Mouse (Mus musculus): ENCODE data around the gene Olfr1458. TPM values are rescaled to one million over a fixed set of nuclear protein-coding genes. Genes with fewer than 3 reads are reported as not detected.

Gene Olfr1458
- not detected in 2 replicates for total RNA-seq (2012; rRNA removed)

DNA sequence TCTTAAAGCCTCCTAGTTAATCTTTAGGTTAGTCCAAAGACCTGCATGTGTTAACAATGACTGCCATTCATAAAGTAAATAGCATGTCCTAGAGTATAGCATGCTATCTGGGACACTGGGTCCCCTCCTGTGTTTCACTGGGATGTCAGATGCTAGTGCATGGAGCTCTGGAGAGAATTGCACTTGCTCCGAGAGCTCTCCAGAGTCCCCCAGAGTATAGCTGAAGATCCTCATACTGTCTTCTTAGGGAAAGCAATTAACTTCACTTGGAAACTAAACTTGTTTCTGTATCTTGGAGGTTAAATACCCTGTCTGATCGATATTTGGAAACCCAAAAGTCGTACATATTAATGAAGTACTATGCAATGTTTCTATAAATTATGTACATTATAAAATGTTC lies at the start of gene Olfr1458:
Gene Olfr1458 (minus strand): TSS at position 101 of the 400 bp plus-strand sequence.
- no peak for TF ChIP-seq ZC3H11A (IDR thresholded peaks at IDR 0.05; ENCODE audit: borderline replicate concordance, low read depth, low read length)
- TF ChIP-seq CHD2 (IDR thresholded peaks at IDR 0.05; ENCODE audit: low read depth, low read length): no peak
- no peak for TF ChIP-seq MAFK (IDR thresholded peaks at IDR 0.05; ENCODE audit: insufficient read depth, low read depth, low read length)
- no peak within 1 kb of the TSS for H3K4me3 ChIP-seq (ENCODE audit: insufficient read depth in 1 of 2, low read depth in 1 of 2, low read length in 2 of 2, poor library complexity in 1 of 2, severe bottlenecking in 1 of 2)
- DNase-seq (ENCODE audit: low read depth, low spot score): no peak
- H3K4me1 ChIP-seq (ENCODE audit: control insufficient read depth in 2 of 2, insufficient read depth in 2 of 2, low read length in 2 of 2, poor library complexity in 1 of 2): no peaks in the 10 kb centered on the region
- H3K9ac ChIP-seq (ENCODE audit: insufficient read depth, low read depth, low read length, poor library complexity, severe bottlenecking): no peak within 1 kb of the TSS
- H3K9me3 ChIP-seq (ENCODE audit: control insufficient read depth, insufficient read depth, low read depth, low read length): no peaks in the 10 kb centered on the region
- no peak within 1 kb of the TSS for H3K27ac ChIP-seq (ENCODE audit: insufficient read depth, low read depth, low read length, poor library complexity, severe bottlenecking)
- no peaks in the 10 kb centered on the region for H3K36me3 ChIP-seq (ENCODE audit: control insufficient read depth, insufficient read depth, low read length, poor library complexity, severe bottlenecking)
- in situ Hi-C loops (cut with MboI; ENCODE audit: low sequenced_read_pairs in 2 of 2, unreplicated experiment in 2 of 2): no loop called here

DNA sequence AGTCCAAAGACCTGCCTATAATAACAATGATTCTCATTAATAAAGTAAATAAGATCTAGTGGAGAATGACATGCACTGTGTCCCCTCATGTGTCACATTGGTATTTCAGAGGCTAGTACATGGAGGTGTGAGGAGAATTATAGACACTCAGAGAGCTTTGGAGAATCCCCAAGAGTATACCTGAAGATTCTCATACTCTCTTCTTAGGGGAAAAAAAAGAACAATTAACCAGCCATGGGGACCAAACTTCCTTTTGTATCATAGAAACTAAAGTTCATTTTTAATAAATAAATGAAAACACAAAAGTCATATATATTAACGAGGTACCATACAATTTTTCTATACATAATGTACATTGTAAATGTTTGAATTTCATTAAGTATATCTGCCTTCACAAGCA lies 42.9 kb upstream of the Olfr1458 start, which contains the start of gene Olfr1459:
Gene Olfr1459 (minus strand): TSS at position 101 of the 400 bp plus-strand sequence.
- TF ChIP-seq MAFK (IDR thresholded peaks at IDR 0.05; ENCODE audit: insufficient read depth, low read depth, low read length) (no peak), CHD2 (IDR thresholded peaks at IDR 0.05; ENCODE audit: low read depth, low read length) (no peak), ZC3H11A (IDR thresholded peaks at IDR 0.05; ENCODE audit: borderline replicate concordance, low read depth, low read length) (no peak), ZNF384 (IDR thresholded peaks at IDR 0.05; ENCODE audit: low read depth, low read length) (no peak), HCFC1 (IDR thresholded peaks at IDR 0.05; ENCODE audit: borderline replicate concordance, insufficient read depth, low read length) (no peak)
- Histone ChIP-seq H3K36me3 (ENCODE audit: control insufficient read depth, insufficient read depth, low read length, poor library complexity, severe bottlenecking) (no peaks in the 10 kb centered on the region), H3K27ac (ENCODE audit: insufficient read depth, low read depth, low read length, poor library complexity, severe bottlenecking) (no peak within 1 kb of the TSS), H3K4me3 (ENCODE audit: insufficient read depth in 1 of 2, low read depth in 1 of 2, low read length in 2 of 2, poor library complexity in 1 of 2, severe bottlenecking in 1 of 2) (no peak within 1 kb of the TSS), H3K9me3 (ENCODE audit: control insufficient read depth, insufficient read depth, low read depth, low read length) (no peaks in the 10 kb centered on the region), H3K4me1 (ENCODE audit: control insufficient read depth in 2 of 2, insufficient read depth in 2 of 2, low read length in 2 of 2, poor library complexity in 1 of 2) (no peaks in the 10 kb centered on the region), H3K9ac (ENCODE audit: insufficient read depth, low read depth, low read length, poor library complexity, severe bottlenecking) (no peak within 1 kb of the TSS)
- DNase-seq (ENCODE audit: low read depth, low spot score): no peak
- in situ Hi-C loops (cut with MboI; ENCODE audit: low sequenced_read_pairs in 2 of 2, unreplicated experiment in 2 of 2): no loop called here

DNA sequence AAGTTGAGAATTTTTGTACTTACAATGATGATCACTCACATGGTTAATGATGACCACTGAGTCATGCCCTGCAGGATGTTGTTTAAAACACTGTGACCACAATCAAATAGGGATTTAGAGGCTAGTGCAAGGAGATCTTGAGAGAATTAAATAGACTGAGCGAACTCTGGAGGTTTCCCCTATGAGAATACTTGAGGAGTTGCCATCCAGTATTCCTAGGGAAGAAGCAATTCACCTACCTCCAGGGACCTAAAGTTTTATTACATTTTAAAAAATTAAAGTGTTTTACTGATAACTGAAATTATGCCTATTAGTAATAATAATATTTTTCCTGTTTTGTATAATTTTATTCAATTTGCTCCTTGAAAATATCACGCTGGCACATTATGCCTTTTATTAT lies 8.8 kb downstream of the Olfr1458 start, which contains the start of gene Olfr1457:
Gene Olfr1457 (minus strand): TSS at position 101 of the 400 bp plus-strand sequence.
- no peak for DNase-seq (ENCODE audit: low read depth, low spot score)
- in situ Hi-C loops (cut with MboI; ENCODE audit: low sequenced_read_pairs in 2 of 2, unreplicated experiment in 2 of 2): no loop called here
- H3K36me3 ChIP-seq (ENCODE audit: control insufficient read depth, insufficient read depth, low read length, poor library complexity, severe bottlenecking): no peaks in the 10 kb centered on the region

DNA sequence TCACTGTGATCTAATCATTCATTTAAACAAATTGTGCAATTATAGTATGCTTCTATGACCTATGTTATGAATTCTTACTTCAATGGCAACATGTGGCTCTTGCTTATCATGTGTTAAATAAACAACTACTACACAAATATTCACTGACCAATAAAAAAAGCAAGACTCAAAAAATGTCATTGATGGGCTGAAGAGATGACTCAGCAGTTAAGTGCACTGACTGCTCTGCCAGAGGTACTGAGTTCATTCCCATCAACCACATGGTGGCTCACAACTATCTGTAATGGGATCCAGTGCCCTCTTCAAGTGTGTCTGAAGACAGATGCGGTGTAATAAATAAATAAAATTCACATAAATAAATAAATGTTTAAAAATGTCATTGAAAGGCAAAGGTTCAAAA lies 12.7 kb downstream of the Olfr1458 start:
- no peaks in the 10 kb centered on the region for H3K9me3 ChIP-seq (ENCODE audit: control insufficient read depth, insufficient read depth, low read depth, low read length)
- no peak overlapping the region for H3K4me3 ChIP-seq (ENCODE audit: insufficient read depth in 1 of 2, low read depth in 1 of 2, low read length in 2 of 2, poor library complexity in 1 of 2, severe bottlenecking in 1 of 2)
- no peaks in the 10 kb centered on the region for H3K4me1 ChIP-seq (ENCODE audit: control insufficient read depth in 2 of 2, insufficient read depth in 2 of 2, low read length in 2 of 2, poor library complexity in 1 of 2)
- no peak for TF ChIP-seq ZNF384 (IDR thresholded peaks at IDR 0.05; ENCODE audit: low read depth, low read length)
- peak; percentile 54; the same call in 1 of the 2 replicates for TF ChIP-seq MAFK (IDR thresholded peaks at IDR 0.05; ENCODE audit: insufficient read depth, low read depth, low read length)
- no peak for TF ChIP-seq ZC3H11A (IDR thresholded peaks at IDR 0.05; ENCODE audit: borderline replicate concordance, low read depth, low read length)
- no peak overlapping the region for H3K27ac ChIP-seq (ENCODE audit: insufficient read depth, low read depth, low read length, poor library complexity, severe bottlenecking)
- in situ Hi-C loops (cut with MboI; ENCODE audit: low sequenced_read_pairs in 2 of 2, unreplicated experiment in 2 of 2): no loop called here
- H3K9ac ChIP-seq (ENCODE audit: insufficient read depth, low read depth, low read length, poor library complexity, severe bottlenecking): no peak overlapping the region
- no peaks in the 10 kb centered on the region for H3K36me3 ChIP-seq (ENCODE audit: control insufficient read depth, insufficient read depth, low read length, poor library complexity, severe bottlenecking)
- DNase-seq (ENCODE audit: low read depth, low spot score): no peak

More for the DNA sequence above, 8.8 kb downstream of the Olfr1458 start, which contains the start of gene Olfr1457:
- no peak within 1 kb of the TSS for H3K4me3 ChIP-seq (ENCODE audit: insufficient read depth in 1 of 2, low read depth in 1 of 2, low read length in 2 of 2, poor library complexity in 1 of 2, severe bottlenecking in 1 of 2)
- no peaks in the 10 kb centered on the region for H3K9me3 ChIP-seq (ENCODE audit: control insufficient read depth, insufficient read depth, low read depth, low read length)
- H3K4me1 ChIP-seq (ENCODE audit: control insufficient read depth in 2 of 2, insufficient read depth in 2 of 2, low read length in 2 of 2, poor library complexity in 1 of 2): no peaks in the 10 kb centered on the region
- H3K27ac ChIP-seq (ENCODE audit: insufficient read depth, low read depth, low read length, poor library complexity, severe bottlenecking): no peak within 1 kb of the TSS
- TF ChIP-seq CHD2 (IDR thresholded peaks at IDR 0.05; ENCODE audit: low read depth, low read length) (no peak), HCFC1 (IDR thresholded peaks at IDR 0.05; ENCODE audit: borderline replicate concordance, insufficient read depth, low read length) (no peak), MAFK (IDR thresholded peaks at IDR 0.05; ENCODE audit: insufficient read depth, low read depth, low read length) (no peak), ZC3H11A (IDR thresholded peaks at IDR 0.05; ENCODE audit: borderline replicate concordance, low read depth, low read length) (no peak), ZNF384 (IDR thresholded peaks at IDR 0.05; ENCODE audit: low read depth, low read length) (no peak)
- H3K9ac ChIP-seq (ENCODE audit: insufficient read depth, low read depth, low read length, poor library complexity, severe bottlenecking): no peak within 1 kb of the TSS

DNA sequence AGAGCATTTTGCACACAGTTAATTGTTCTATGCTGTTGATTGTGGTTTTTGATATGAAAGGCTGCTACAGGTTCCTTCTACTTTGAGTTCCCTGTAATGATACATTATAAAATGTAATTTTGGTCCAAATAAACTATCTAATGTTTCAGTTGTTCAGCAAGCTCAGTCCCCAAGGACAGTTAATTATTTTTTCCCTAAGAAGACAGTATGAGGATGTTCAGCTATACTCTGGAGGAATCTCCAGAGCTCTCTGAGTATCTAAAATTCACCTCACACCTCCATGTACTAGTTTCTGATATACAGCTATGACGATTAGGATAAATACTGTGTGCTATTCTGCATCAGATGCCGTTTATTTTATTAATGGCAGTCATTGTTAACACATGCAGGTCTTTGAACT lies 46.3 kb downstream of the Olfr1458 start, which contains the start of gene Olfr1454:
Gene Olfr1454 (plus strand): TSS at position 301 of the 400 bp plus-strand sequence.
- no peak within 1 kb of the TSS for H3K4me3 ChIP-seq (ENCODE audit: insufficient read depth in 1 of 2, low read depth in 1 of 2, low read length in 2 of 2, poor library complexity in 1 of 2, severe bottlenecking in 1 of 2)
- DNase-seq (ENCODE audit: low read depth, low spot score): no peak
- H3K27ac ChIP-seq (ENCODE audit: insufficient read depth, low read depth, low read length, poor library complexity, severe bottlenecking): no peak within 1 kb of the TSS
- no peaks in the 10 kb centered on the region for H3K36me3 ChIP-seq (ENCODE audit: control insufficient read depth, insufficient read depth, low read length, poor library complexity, severe bottlenecking)
- no peak for TF ChIP-seq ZC3H11A (IDR thresholded peaks at IDR 0.05; ENCODE audit: borderline replicate concordance, low read depth, low read length)
- no peak for TF ChIP-seq ZNF384 (IDR thresholded peaks at IDR 0.05; ENCODE audit: low read depth, low read length)
- TF ChIP-seq CHD2 (IDR thresholded peaks at IDR 0.05; ENCODE audit: low read depth, low read length): no peak
- TF ChIP-seq HCFC1 (IDR thresholded peaks at IDR 0.05; ENCODE audit: borderline replicate concordance, insufficient read depth, low read length): no peak
- no peak for TF ChIP-seq MAFK (IDR thresholded peaks at IDR 0.05; ENCODE audit: insufficient read depth, low read depth, low read length)
- H3K9ac ChIP-seq (ENCODE audit: insufficient read depth, low read depth, low read length, poor library complexity, severe bottlenecking): no peak within 1 kb of the TSS
- in situ Hi-C loops (cut with MboI; ENCODE audit: low sequenced_read_pairs in 2 of 2, unreplicated experiment in 2 of 2): no loop called here
- no peaks in the 10 kb centered on the region for H3K4me1 ChIP-seq (ENCODE audit: control insufficient read depth in 2 of 2, insufficient read depth in 2 of 2, low read length in 2 of 2, poor library complexity in 1 of 2)
- no peaks in the 10 kb centered on the region for H3K9me3 ChIP-seq (ENCODE audit: control insufficient read depth, insufficient read depth, low read depth, low read length)

Other genes with a start within 250 kb of the Olfr1458 start
- not detected in 2 replicates for gene Olfr1444, start 249.5 kb downstream of the Olfr1458 start, total RNA-seq (2012; rRNA removed)
- not detected in 2 replicates for gene Olfr1445, start 222.9 kb downstream of the Olfr1458 start, total RNA-seq (2012; rRNA removed)
- not detected in 2 replicates for gene Olfr1446, start 213.3 kb downstream of the Olfr1458 start, total RNA-seq (2012; rRNA removed)
- gene Olfr1447, start 203.0 kb downstream of the Olfr1458 start, total RNA-seq (2012; rRNA removed): not detected in 2 replicates
- not detected in 2 replicates for gene Olfr1448, start 182.4 kb downstream of the Olfr1458 start, total RNA-seq (2012; rRNA removed)
- not detected in 2 replicates for gene Olfr1449, start 175.9 kb downstream of the Olfr1458 start, total RNA-seq (2012; rRNA removed)
- gene Olfr1450, start 156.5 kb downstream of the Olfr1458 start, total RNA-seq (2012; rRNA removed): not detected in 2 replicates
- not detected in 2 replicates for gene Olfr1451, start 111.8 kb downstream of the Olfr1458 start, total RNA-seq (2012; rRNA removed)
- gene Olfr1453, start 78.4 kb downstream of the Olfr1458 start, total RNA-seq (2012; rRNA removed): not detected in 2 replicates
- not detected in 2 replicates for gene Olfr1454, start 46.2 kb downstream of the Olfr1458 start, total RNA-seq (2012; rRNA removed)
- gene Olfr1457, start 8.9 kb downstream of the Olfr1458 start, total RNA-seq (2012; rRNA removed): not detected in 2 replicates
- gene Olfr1459, start 42.8 kb upstream of the Olfr1458 start, total RNA-seq (2012; rRNA removed): 0.32 and 0.80 TPM in 2 replicates
- gene Olfr1461, start 56.2 kb upstream of the Olfr1458 start, total RNA-seq (2012; rRNA removed): not detected in 2 replicates
- gene Olfr1462, start 79.0 kb upstream of the Olfr1458 start, total RNA-seq (2012; rRNA removed): not detected in 2 replicates
- gene Olfr1463, start 124.6 kb upstream of the Olfr1458 start, total RNA-seq (2012; rRNA removed): not detected in 2 replicates
- not detected in 2 replicates for gene Olfr1465, start 208.8 kb upstream of the Olfr1458 start, total RNA-seq (2012; rRNA removed)
- gene Olfr1466, start 232.1 kb upstream of the Olfr1458 start, total RNA-seq (2012; rRNA removed): not detected in 2 replicates